Mouse (Mus musculus): ENCODE results near the gene Cilp2. TPM values are rescaled to one million over a fixed set of nuclear protein-coding genes. Genes with fewer than 3 reads are reported as not detected.

Gene Cilp2
- total RNA-seq (2012; rRNA removed) (0.04 TPM in 1 of 2 replicates, not detected in the other), polyA plus RNA-seq (2012; ENCODE audit: insufficient read depth in 1 of 2, insufficient read length in 2 of 2, low read depth in 1 of 2, low replicate concordance in 2 of 2, missing spikeins in 1 of 2) (under 1 TPM in 1 of 2 experiments, not detected in 1; 0.03 TPM)

GRCm38 (mm10) chr8:69887289-69888243, at the start of gene Cilp2:
Gene Cilp2, minus strand, starts transcription at chr8:69887687.
- TF ChIP-seq MYB (IDR thresholded peaks at IDR 0.05; ENCODE audit: low read depth, low read length) (no peak), TCF12 (IDR thresholded peaks at IDR 0.05; ENCODE audit: low read depth, low read length) (no peak), CHD1 (IDR thresholded peaks at IDR 0.05; ENCODE audit: low read depth, low read length) (no peak), CHD2 (IDR thresholded peaks at IDR 0.05; ENCODE audit: low read length) (no peak), KAT2A (conservative IDR thresholded peaks at IDR 0.05; ENCODE audit: low read depth, low read length) (no peak), POLR2AphosphoS5 (IDR thresholded peaks at IDR 0.05; ENCODE audit: borderline replicate concordance, low read depth, low read length) (no peak), E2F4 (IDR thresholded peaks at IDR 0.05; ENCODE audit: borderline replicate concordance, low read depth, low read length) (no peak), UBTF (IDR thresholded peaks at IDR 0.05; ENCODE audit: borderline replicate concordance, insufficient read depth, low read depth, low read length) (no peak), TBP (IDR thresholded peaks at IDR 0.05; ENCODE audit: low read depth, low read length) (no peak), POLR2A (IDR thresholded peaks at IDR 0.05; ENCODE audit: control insufficient read depth in 1 of 2, insufficient read depth in 1 of 2, low read depth in 1 of 2, low read length in 2 of 2, poor library complexity in 1 of 2) (no peak), MAFK (IDR thresholded peaks at IDR 0.05; ENCODE audit: borderline replicate concordance, low read depth, low read length) (no peak), MEF2A (IDR thresholded peaks at IDR 0.05; ENCODE audit: extremely low read depth, insufficient replicate concordance, low read depth, low read length, poor library complexity, severe bottlenecking) (no peak), HCFC1 (IDR thresholded peaks at IDR 0.05; ENCODE audit: low read depth, low read length) (no peak), MXI1 (IDR thresholded peaks at IDR 0.05; ENCODE audit: low read depth, low read length) (no peak), ELF1 (IDR thresholded peaks at IDR 0.05; ENCODE audit: low read depth, low read length) (no peak), ZMIZ1 (IDR thresholded peaks at IDR 0.05; ENCODE audit: low read depth, low read length) (no peak)
- H3K27ac ChIP-seq (ENCODE audit: control insufficient read depth, low read depth, low read length) = no peak within 1 kb of the TSS
- no peaks in the 10 kb centered on the region for H3K79me2 ChIP-seq (ENCODE audit: control insufficient read depth, insufficient read depth, low read length, poor library complexity)
- H3K36me3 ChIP-seq (ENCODE audit: control insufficient read depth in 1 of 2, insufficient read depth in 2 of 2, low read length in 2 of 2) = no peaks in the 10 kb centered on the region
- H3K27me3 ChIP-seq (ENCODE audit: control insufficient read depth in 1 of 2, insufficient read depth in 2 of 2, low read length in 2 of 2) = no peaks in the 10 kb centered on the region
- no peak within 1 kb of the TSS for H3K9ac ChIP-seq (ENCODE audit: control insufficient read depth, low read depth, low read length, poor library complexity, severe bottlenecking)
- no peaks in the 10 kb centered on the region for H3K9me3 ChIP-seq (replicated peaks; ENCODE audit: insufficient read depth, low read length)
- DNase-seq (ENCODE audit: low read depth, low spot score) = no peak
- H3K4me1 ChIP-seq (ENCODE audit: control insufficient read depth in 1 of 2, insufficient read depth in 2 of 2, low read length in 2 of 2) = no peaks in the 10 kb centered on the region
- no peak within 1 kb of the TSS for H3K4me3 ChIP-seq (ENCODE audit: control insufficient read depth in 1 of 2, insufficient read depth in 1 of 2, low read depth in 2 of 2, low read length in 2 of 2)

DNA sequence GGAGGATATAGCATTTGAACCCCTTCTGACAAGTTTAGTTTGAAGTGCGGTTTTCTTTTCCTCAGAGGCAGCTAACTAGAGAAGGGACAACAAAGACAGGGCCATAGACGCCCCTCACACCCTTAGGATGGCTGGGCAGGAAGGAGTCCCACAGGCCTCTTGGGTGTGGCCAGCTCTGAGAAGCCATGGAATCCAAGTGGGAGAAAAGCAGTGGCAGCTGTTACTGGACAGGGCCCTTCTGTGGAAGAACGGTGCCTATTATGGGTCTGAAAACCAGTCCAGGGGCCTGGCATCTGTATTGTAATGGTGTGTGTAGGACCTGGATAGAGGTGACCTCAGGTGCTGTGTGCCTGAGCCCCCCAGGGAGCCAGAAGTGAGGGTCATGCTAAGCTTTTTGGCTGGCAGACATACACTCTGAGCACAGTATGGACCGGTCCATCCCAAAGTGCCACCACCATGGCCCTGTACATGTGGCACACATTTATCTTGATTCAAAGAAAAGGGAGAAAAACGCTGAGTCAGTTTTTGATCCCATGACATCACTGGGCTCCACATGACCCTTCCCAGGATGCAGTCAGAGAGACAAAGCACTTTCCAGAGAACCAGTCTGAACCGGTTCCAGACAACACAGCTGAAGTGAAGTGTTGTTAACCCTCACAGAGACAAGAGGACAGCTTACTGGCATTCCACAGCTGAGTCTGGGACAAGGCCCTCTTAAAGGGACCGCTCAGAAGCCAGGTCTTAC, 48.7 kb upstream of the Cilp2 start:
- Histone ChIP-seq H3K36me3 (ENCODE audit: control insufficient read depth in 1 of 2, insufficient read depth in 2 of 2, low read length in 2 of 2) (peaks cover 2 to 11% of the 10 kb centered on the region in 2 experiments), H3K4me1 (ENCODE audit: control insufficient read depth in 1 of 2, insufficient read depth in 2 of 2, low read length in 2 of 2) (peaks cover 0 to 10% of the 10 kb centered on the region in 2 experiments; a peak in 2 of 4 replicates), H3K4me3 (ENCODE audit: control insufficient read depth in 1 of 2, insufficient read depth in 1 of 2, low read depth in 2 of 2, low read length in 2 of 2) (no peak overlapping the region), H3K79me2 (ENCODE audit: control insufficient read depth, insufficient read depth, low read length, poor library complexity) (peaks cover 23% of the 10 kb centered on the region), H3K9me3 (replicated peaks; ENCODE audit: insufficient read depth, low read length) (no peaks in the 10 kb centered on the region), H3K9ac (ENCODE audit: control insufficient read depth, low read depth, low read length, poor library complexity, severe bottlenecking) (no peak overlapping the region), H3K27me3 (ENCODE audit: control insufficient read depth in 1 of 2, insufficient read depth in 2 of 2, low read length in 2 of 2) (no peaks in the 10 kb centered on the region), H3K27ac (ENCODE audit: control insufficient read depth, low read depth, low read length) (no peak overlapping the region)
- TF ChIP-seq CTCF (IDR thresholded peaks at IDR 0.05 in 2 of 3, conservative IDR thresholded peaks at IDR 0.05 in 1 of 3; ENCODE audit: control insufficient read depth in 1 of 3, insufficient read depth in 1 of 3, low read depth in 2 of 3, low read length in 3 of 3, poor library complexity in 1 of 3, severe bottlenecking in 1 of 3) (no peak), SMC3 (IDR thresholded peaks at IDR 0.05; ENCODE audit: low read depth, low read length) (no peak), MXI1 (IDR thresholded peaks at IDR 0.05; ENCODE audit: low read depth, low read length) (no peak), MAFK (IDR thresholded peaks at IDR 0.05; ENCODE audit: borderline replicate concordance, low read depth, low read length) (peak; percentile 74), HCFC1 (IDR thresholded peaks at IDR 0.05; ENCODE audit: low read depth, low read length) (no peak), ELF1 (IDR thresholded peaks at IDR 0.05; ENCODE audit: low read depth, low read length) (no peak), POLR2A (IDR thresholded peaks at IDR 0.05; ENCODE audit: control insufficient read depth in 1 of 2, insufficient read depth in 1 of 2, low read depth in 1 of 2, low read length in 2 of 2, poor library complexity in 1 of 2) (no peak), CHD2 (IDR thresholded peaks at IDR 0.05; ENCODE audit: low read length) (no peak), ETS1 (IDR thresholded peaks at IDR 0.05; ENCODE audit: low read depth, low read length) (0 out of 2 replicates have a peak, but pooled peaks have one; percentile 17), ZNF384 (IDR thresholded peaks at IDR 0.05; ENCODE audit: low read depth, low read length) (no peak)
- no peak for DNase-seq (ENCODE audit: low read depth, low spot score)

Measured in MEL (cell line).